Mouse (Mus musculus) right cerebral cortex, adult 2 months (tissue): ENCODE measurements around the gene Selenbp2.
A peak's percentile ranks its signal among the peaks of the same experiment; 100 is the strongest.
"Not testable (repeated sequence)": the region's sequence is repeated elsewhere in the genome, so short reads cannot be mapped to it uniquely, and the experiment has no call there.

Source experiments
- DNase-seq, 2 experiments: peaks; one replicate each; pipeline ENCODE4 v3.0.0; 2021 to 2022; ENCODE audit warnings: low spot score in 2 of 2

Gene Selenbp2

GRCm38 (mm10) chr3:94690616-94691247 is 2.6 kb upstream of the Selenbp2 start:
- DNase-seq: no peak

GRCm38 (mm10) chr3:94691694-94692093 is 1.7 kb upstream of the Selenbp2 start:
- not testable (repeated sequence) for DNase-seq

GRCm38 (mm10) chr3:94693874-94694273 is 518 bp downstream of the Selenbp2 start:
- DNase-seq: not testable (repeated sequence)

GRCm38 (mm10) chr3:94695591-94695990 is 2.2 kb downstream of the Selenbp2 start:
- DNase-seq: not testable (repeated sequence)

GRCm38 (mm10) chr3:94696257-94696656 is 2.9 kb downstream of the Selenbp2 start:
- not testable (repeated sequence) for DNase-seq

GRCm38 (mm10) chr3:94702163-94702810 is 8.9 kb downstream of the Selenbp2 start:
- DNase-seq: not testable (repeated sequence)

GRCm38 (mm10) chr3:94702856-94703255 is 9.5 kb downstream of the Selenbp2 start:
- no peak for DNase-seq

GRCm38 (mm10) chr3:94703364-94703763 is 10.0 kb downstream of the Selenbp2 start:
- peak in 1 of 2 experiments; percentile 3 for DNase-seq

GRCm38 (mm10) chr3:94710591-94710990 is 17.2 kb downstream of the Selenbp2 start:
- not testable (repeated sequence) for DNase-seq

- DNase-seq: not testable (repeated sequence)
These were observed 20.1 kb downstream of the Selenbp2 start for GRCm38 (mm10) chr3:94713424-94713823.

GRCm38 (mm10) chr3:94718253-94718652 is 24.9 kb downstream of the Selenbp2 start:
- DNase-seq: not testable (repeated sequence)

GRCm38 (mm10) chr3:94723637-94724036 is 30.3 kb downstream of the Selenbp2 start:
- DNase-seq: peak; percentile 13 to 25

GRCm38 (mm10) chr3:94745691-94746090 is 52.3 kb downstream of the Selenbp2 start:
- DNase-seq: no peak
